Mouse (Mus musculus) kidney, postnatal 0 days (tissue): ENCODE measurements around the gene Pcp4l1. TPM values are rescaled to one million over a fixed set of nuclear protein-coding genes. Genes with fewer than 3 reads are reported as not detected.
"Not testable (repeated sequence)": the region's sequence is repeated elsewhere in the genome, so short reads cannot be mapped to it uniquely, and the experiment has no call there.

Experiments
- ATAC-seq: fragments of 200-750 bp; cut with Nextera tagmentation; replicated peaks from 2 replicates; pipeline ENCODE4 v1.8.0; 2017; ENCODE audit warnings: low read depth, moderate number of reproducible peaks, moderate TSS enrichment, moderate library complexity; ENCODE audit not compliant: low FRiP score
- DNase-seq: peaks from one replicate; pipeline ENCODE4 v3.0.0-alpha.2; 2016; ENCODE audit warnings: low spot score
- H3K27ac ChIP-seq: fragments of 300-500 bp; sonication (generic); 2 replicates; pipeline ENCODE4 v1.5.1; 2014; ENCODE audit warnings: mild to moderate bottlenecking
- H3K27me3 ChIP-seq: fragments of 300-500 bp; sonication (generic); 2 replicates; pipeline ENCODE4 v1.6.1; 2014; ENCODE audit warnings: low read length, mixed read lengths; ENCODE audit not compliant: insufficient read depth
- H3K36me3 ChIP-seq: fragments of 300-500 bp; sonication (generic); 2 replicates; pipeline ENCODE4 v1.6.1; 2014; ENCODE audit warnings: low read length, mixed read lengths; ENCODE audit not compliant: insufficient read depth
- H3K4me1 ChIP-seq: fragments of 300-500 bp; sonication (generic); replicated peaks from 2 replicates; pipeline ENCODE4 v1.6.1; 2014; ENCODE audit warnings: antibody characterized with exemption, low read length, mixed read lengths; ENCODE audit not compliant: insufficient read depth
- H3K4me2 ChIP-seq: fragments of 300-500 bp; sonication (generic); 2 replicates; pipeline ENCODE4 v1.6.1; 2014; ENCODE audit warnings: mild to moderate bottlenecking, low read length, moderate library complexity, mixed read lengths
- H3K4me3 ChIP-seq: fragments of 300-500 bp; sonication (generic); replicated peaks from 2 replicates; pipeline ENCODE4 v1.5.1; 2014; ENCODE audit warnings: low read depth, low read length
- H3K9ac ChIP-seq: fragments of 300-500 bp; sonication (generic); 2 replicates; pipeline ENCODE4 v1.6.1; 2014; ENCODE audit warnings: low read depth, low read length
- H3K9me3 ChIP-seq: fragments of 300-500 bp; sonication (generic); replicated peaks from 2 replicates; pipeline ENCODE4 v1.6.1; 2016; ENCODE audit warnings: low read length, inconsistent platforms, mixed read lengths
- CTCF ChIP-seq: IDR thresholded peaks from 2 replicates; pipeline ENCODE4 v1.5.1; 2016; ENCODE audit warnings: antibody characterized with exemption, low read depth, mild to moderate bottlenecking, moderate library complexity
- WGBS: fragments of 180-500 bp; shearing (Covaris S2); extraction: QIAGEN DNeasy Blood & Tissue Kit; methylation state at CpG from one replicate; pipeline ENCODE4 v1.1.7; 2014; 5-methylcytosine and 5-hydroxymethylcytosine counted together
- polyA plus RNA-seq: library from polyadenylated mRNA; unstranded; fragments of >200 nt; fragmentation: Nextera tagmentation; extraction: Ambion mirVana; gene quantifications from 2 replicates; pipeline ENCODE4 v1.2.1, GENCODE M21; 2015

Pcp4l1 gene
- polyA plus RNA-seq, result 8.9 and 9.9 TPM in 2 replicates

- Histone ChIP-seq H3K4me3 (peak within 1 kb of the TSS; percentile 43), H3K27me3 (peaks cover 22% of the 10 kb centered on the region), H3K27ac (no peak within 1 kb of the TSS), H3K4me2 (peak within 1 kb of the TSS; percentile 85), H3K4me1 (peaks cover 23% of the 10 kb centered on the region), H3K9me3 (no peaks in the 10 kb centered on the region), H3K36me3 (no peaks in the 10 kb centered on the region), H3K9ac (peak within 1 kb of the TSS; percentile 45; the same call in 1 of the 2 replicates)
- no peak for TF ChIP-seq CTCF
- peak; percentile 77; the same call in 1 of the 2 replicates for ATAC-seq
- under 1% methylated on average over 33 of the region's 33 CpGs for WGBS
- peak; percentile 67 for DNase-seq
Measured at GRCm38 (mm10) chr1:171195887-171196397, at the start of gene Pcp4l1. TSS of gene Pcp4l1 (minus strand) at chr1:171196268.

GRCm38 (mm10) chr1:171245353-171245752 lies 49.3 kb upstream of the Pcp4l1 start:
- no peak for TF ChIP-seq CTCF
- DNase-seq, result no peak
- H3K9me3 ChIP-seq, result no peaks in the 10 kb centered on the region
- ATAC-seq, result no peak
- no peak overlapping the region for H3K4me2 ChIP-seq
- H3K9ac ChIP-seq, result no peak overlapping the region
- H3K27me3 ChIP-seq, result no peaks in the 10 kb centered on the region
- peaks cover 22% of the 10 kb centered on the region for H3K4me1 ChIP-seq
- H3K27ac ChIP-seq, result no peak overlapping the region
- H3K4me3 ChIP-seq, result no peak overlapping the region
- 86% methylated on average over 8 of the region's 8 CpGs for WGBS
- H3K36me3 ChIP-seq, result peaks cover 26% of the 10 kb centered on the region; the same call in 1 of the 2 replicates

- H3K9ac ChIP-seq, H3K9me3 ChIP-seq, DNase-seq, H3K4me2 ChIP-seq, H3K27me3 ChIP-seq, ATAC-seq, H3K27ac ChIP-seq, H3K4me3 ChIP-seq: not testable (repeated sequence)
- peak; percentile 33; the same call in 1 of the 2 replicates for TF ChIP-seq CTCF
- Histone ChIP-seq H3K4me1 (peaks cover 11% of the 10 kb centered on the region), H3K36me3 (peaks cover 52% of the 10 kb centered on the region)
- WGBS, result 85% methylated on average over 12 of the region's 12 CpGs
Measured at GRCm38 (mm10) chr1:171241952-171242351, 45.9 kb upstream of the Pcp4l1 start.

GRCm38 (mm10) chr1:171240911-171241310 lies 44.8 kb upstream of the Pcp4l1 start:
- no peak for DNase-seq
- WGBS, result 78% methylated on average over 10 of the region's 10 CpGs
- no peak overlapping the region for H3K9ac ChIP-seq
- peak overlapping the region; percentile 71 for H3K27ac ChIP-seq
- ATAC-seq, result no peak
- TF ChIP-seq CTCF, result no peak
- no peaks in the 10 kb centered on the region for H3K9me3 ChIP-seq
- H3K4me2 ChIP-seq, result no peak overlapping the region
- H3K36me3 ChIP-seq, result peaks cover 59% of the 10 kb centered on the region
- no peaks in the 10 kb centered on the region for H3K27me3 ChIP-seq
- H3K4me3 ChIP-seq, result no peak overlapping the region
- H3K4me1 ChIP-seq, result peaks cover 7% of the 10 kb centered on the region

GRCm38 (mm10) chr1:171239992-171240744 lies 44.1 kb upstream of the Pcp4l1 start:
- Histone ChIP-seq H3K9me3 (no peaks in the 10 kb centered on the region), H3K4me3 (no peak overlapping the region), H3K4me2 (no peak overlapping the region; the same call in 1 of the 2 replicates), H3K9ac (no peak overlapping the region), H3K27me3 (no peaks in the 10 kb centered on the region), H3K4me1 (0 out of 2 replicates have a peak, but pooled peaks cover 3% of the 10 kb centered on the region), H3K36me3 (peaks cover 60% of the 10 kb centered on the region), H3K27ac (peak overlapping the region; percentile 71)
- TF ChIP-seq CTCF, result no peak
- 0 out of 2 replicates have a peak, but pooled peaks have one; percentile 41 for ATAC-seq
- 42% methylated on average over 15 of the region's 15 CpGs for WGBS
- peak; percentile 89 for DNase-seq

- Histone ChIP-seq H3K36me3 (peaks cover 75% of the 10 kb centered on the region), H3K4me3 (no peak overlapping the region), H3K9me3 (no peaks in the 10 kb centered on the region), H3K4me2 (no peak overlapping the region), H3K27ac (no peak overlapping the region), H3K9ac (no peak overlapping the region), H3K27me3 (no peaks in the 10 kb centered on the region), H3K4me1 (0 out of 2 replicates have a peak, but pooled peaks cover 3% of the 10 kb centered on the region)
- ATAC-seq (no peak), DNase-seq (peak; percentile 54)
- 67% methylated on average over 14 of the region's 14 CpGs for WGBS
- peak; percentile 84 for TF ChIP-seq CTCF
Measured at GRCm38 (mm10) chr1:171238463-171238862, 42.4 kb upstream of the Pcp4l1 start.
